In the genomic region with DNA sequence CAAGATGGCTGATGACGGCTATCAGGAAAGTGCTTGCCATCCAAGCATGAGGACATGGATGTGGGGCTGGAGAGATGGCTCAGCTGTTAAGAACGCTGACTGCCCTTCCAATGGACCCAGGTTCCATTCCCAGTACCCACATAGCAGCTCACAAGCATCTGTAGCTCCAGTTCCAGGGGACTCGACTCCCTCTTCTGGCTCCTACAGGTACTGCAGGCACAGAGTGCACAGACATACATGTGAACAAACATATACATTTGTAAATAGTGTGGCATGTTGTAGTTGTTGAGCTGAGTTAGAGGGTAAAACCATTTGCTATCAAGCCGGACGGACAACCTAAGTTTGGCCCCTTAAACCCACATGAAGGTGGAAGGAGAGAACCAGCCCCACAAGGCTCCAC, we compare ENCODE assay signal across 14 mouse cellular contexts. TPM values are rescaled to one million over a fixed set of nuclear protein-coding genes. Genes with fewer than 3 reads are reported as not detected.
DNase-seq lines count a peak whose midpoint lies in the region; ATAC-seq and TF ChIP-seq lines count a peak whose summit lies in the region.
"Had no signal": no experiment of that assay in that cellular context is flagged by ENCODE, and none has a peak within 500 bp of the region (broad histone marks: within the 10 kb centered on the region; RNA-seq: fewer than 3 reads in every experiment).

No protein-coding gene starts in this region.

- H3K27ac ChIP-seq in gastrocnemius, adult 2 months: no peak overlapping the region
- H3K27ac ChIP-seq in liver, postnatal 0 days (ENCODE audit: low read depth): no peak overlapping the region
- H3K27ac ChIP-seq: heart, embryonic 15.5 days; liver, embryonic 13.5 days had no signal

- peaks cover 2% of the 10 kb centered on the region; the same call in 1 of the 2 replicates for H3K36me3 ChIP-seq in liver, postnatal 0 days (replicated peaks; ENCODE audit: insufficient read depth, low read length)
- H3K36me3 ChIP-seq in splenic B cell, adult 2 months (ENCODE audit: control insufficient read depth, insufficient read depth, low read length, poor library complexity, severe bottlenecking): no peaks in the 10 kb centered on the region

- TF ChIP-seq EP300 in liver, postnatal 0 days (IDR thresholded peaks at IDR 0.05; ENCODE audit: low read depth): no peak

- WGBS in liver, postnatal 0 days (ENCODE audit: insufficient replicate concordance): 77% methylated on average over 5 of the region's 5 CpGs

- H3K4me1 ChIP-seq in liver, postnatal 0 days (ENCODE audit: insufficient read depth): peaks cover 9% of the 10 kb centered on the region

- no peak for DNase-seq in gastrocnemius, adult 2 months
- no peak for DNase-seq in gastrocnemius, adult 8-10 months (ENCODE audit: low spot score in 2 of 2)
- peak; percentile 32 for DNase-seq in liver, postnatal 0 days
- DNase-seq in liver (no peak), NIH3T3 (ENCODE audit: low read depth) (peak; percentile 49)
- DNase-seq in splenic B cell, adult 2 months (ENCODE audit: low read depth, low spot score): peak; percentile 30
- no peak for DNase-seq in right cerebral cortex, adult 2 months (ENCODE audit: low spot score in 2 of 2)
- no peak for DNase-seq in layer of hippocampus, adult 9-10 months (ENCODE audit: low spot score)
- DNase-seq: cerebellum, adult 11-12 months; kidney, adult 2 months; liver, embryonic 13.5 days had no signal

- H3K4me3 ChIP-seq in gastrocnemius, adult 2 months: no peak overlapping the region
- no peak overlapping the region for H3K4me3 ChIP-seq in liver, postnatal 0 days (ENCODE audit: low read depth, low read length)
- H3K4me3 ChIP-seq: heart, embryonic 15.5 days; liver, embryonic 13.5 days had no signal

- intact Hi-C loops in gastrocnemius, adult 2 months (cut with DNase I): no loop called here

- no peak for ATAC-seq in liver, postnatal 0 days

- peak; percentile 35 for TF ChIP-seq CTCF in gastrocnemius, adult 2 months (IDR thresholded peaks at IDR 0.05)
- TF ChIP-seq CTCF in liver, postnatal 0 days (IDR thresholded peaks at IDR 0.05; ENCODE audit: low read depth): peak; percentile 57

- no peak overlapping the region for H3K4me2 ChIP-seq in liver, postnatal 0 days (ENCODE audit: low read depth, low read length)
- H3K4me2 ChIP-seq: heart, embryonic 15.5 days; liver, embryonic 13.5 days had no signal

- no peaks in the 10 kb centered on the region for H3K9me3 ChIP-seq in liver, postnatal 0 days (ENCODE audit: low read length)
- H3K9me3 ChIP-seq: heart, embryonic 15.5 days had no signal

- H3K27me3 ChIP-seq in liver, postnatal 0 days (ENCODE audit: insufficient read depth, low read length): peaks cover 23% of the 10 kb centered on the region
- no peaks in the 10 kb centered on the region; the same call in 1 of the 2 replicates for H3K27me3 ChIP-seq in splenic B cell, adult 2 months (ENCODE audit: control insufficient read depth, insufficient read depth, low read length, poor library complexity, severe bottlenecking)

- no peak overlapping the region for H3K9ac ChIP-seq in liver, postnatal 0 days (replicated peaks)
- H3K9ac ChIP-seq: heart, embryonic 15.5 days; liver, embryonic 13.5 days had no signal

RNA-seq across cellular contexts. Expression of gene Gpr4, which starts 2.3 kb away (rescaled TPM):
- 1 to 10 TPM; 1.9 to 2.9 TPM for total RNA-seq in gastrocnemius, adult 2 months (2021)
- 1 to 10 TPM in 3 of 4 experiments, under 1 TPM in 1; 0.72 to 1.7 (median 1.2) TPM for total RNA-seq in gastrocnemius, adult 8-10 months (2022)
- polyA plus RNA-seq in liver, postnatal 0 days (2015; fragmentation: Nextera tagmentation; extraction: Ambion mirVana): 0.74 and 0.83 TPM in 2 replicates
- total RNA-seq: megakaryocyte, adult 5-6 weeks had no signal

RNA-seq across cellular contexts. Expression of gene Opa3, which starts 18.1 kb away (rescaled TPM):
- total RNA-seq in gastrocnemius, adult 2 months (2021): 10 to 100 TPM; 41.9 to 52.4 TPM
- total RNA-seq in gastrocnemius, adult 8-10 months (2022): 10 to 100 TPM; 36.1 to 52.8 (median 43.3) TPM
- 8.7 and 9.7 TPM in 2 replicates for polyA plus RNA-seq in liver, postnatal 0 days (2015; fragmentation: Nextera tagmentation; extraction: Ambion mirVana)

RNA-seq across cellular contexts. Expression of gene Eml2, which starts 33.8 kb away (rescaled TPM):
- total RNA-seq in gastrocnemius, adult 2 months (2021): 10 to 100 TPM in 1 of 2 experiments, 1 to 10 TPM in 1; 9.5 to 10.5 TPM
- total RNA-seq in gastrocnemius, adult 8-10 months (2022): 10 to 100 TPM; 10.9 to 15.9 (median 12.9) TPM
- 3.3 and 3.4 TPM in 2 replicates for polyA plus RNA-seq in liver, postnatal 0 days (2015; fragmentation: Nextera tagmentation; extraction: Ambion mirVana)

RNA-seq across cellular contexts. Expression of gene Gipr, which starts 44.1 kb away (rescaled TPM):
- not detected for total RNA-seq in gastrocnemius, adult 2 months (2021)
- total RNA-seq in gastrocnemius, adult 8-10 months (2022): under 1 TPM in 1 of 4 experiments, not detected in 3; 0.13 TPM
- 0.04 TPM in 1 of 2 replicates, not detected in the other for polyA plus RNA-seq in liver, postnatal 0 days (2015; fragmentation: Nextera tagmentation; extraction: Ambion mirVana)
- total RNA-seq: gastrocnemius, adult 18-20 months; megakaryocyte, adult 5-6 weeks had no signal

Comparison
In these comparisons a context has a peak if more than half of its experiments do, and no peak if none do; other contexts are left out.
1. DNase-seq: peak in liver, postnatal 0 days (single experiment), NIH3T3 (single experiment) and splenic B cell, adult 2 months (single experiment); none in gastrocnemius, adult 2 months (single experiment), gastrocnemius, adult 8-10 months (0 of 2), liver (single experiment), right cerebral cortex, adult 2 months (0 of 2) and layer of hippocampus, adult 9-10 months (single experiment).